Mouse (Mus musculus) heart, postnatal 0 days (tissue): ENCODE results near the gene Dennd4c. TPM values are rescaled to one million over a fixed set of nuclear protein-coding genes. Genes with fewer than 3 reads are reported as not detected.
A peak's percentile ranks its signal among the peaks of the same experiment; 100 is the strongest.

Source experiments
- ATAC-seq: fragments of 200-750 bp; cut with Nextera tagmentation; 2 replicates; pipeline ENCODE4 v1.8.0; 2017; ENCODE audit warnings: low read depth, moderate number of reproducible peaks, moderate library complexity; ENCODE audit not compliant: insufficient read depth
- DNase-seq: peaks from one replicate; pipeline ENCODE4 v3.0.0-alpha.2; 2016; ENCODE audit warnings: low spot score
- H3K27ac ChIP-seq: fragments of 300-500 bp; sonication (generic); 2 replicates; pipeline ENCODE4 v1.5.1; 2014; ENCODE audit warnings: low read depth, mild to moderate bottlenecking
- H3K27me3 ChIP-seq: fragments of 300-500 bp; sonication (generic); 2 replicates; pipeline ENCODE4 v1.6.1; 2014; ENCODE audit warnings: low read length, mixed read lengths; ENCODE audit not compliant: control insufficient read depth, insufficient read depth
- H3K36me3 ChIP-seq: fragments of 300-500 bp; sonication (generic); replicated peaks from 2 replicates; pipeline ENCODE4 v1.6.1; 2014; ENCODE audit warnings: low read length, mixed read lengths; ENCODE audit not compliant: control insufficient read depth, insufficient read depth
- H3K4me1 ChIP-seq: fragments of 300-500 bp; sonication (generic); 2 replicates; pipeline ENCODE4 v1.6.1; 2014; ENCODE audit warnings: antibody characterized with exemption; ENCODE audit not compliant: control insufficient read depth, insufficient read depth
- H3K4me2 ChIP-seq: fragments of 300-500 bp; sonication (generic); 2 replicates; pipeline ENCODE4 v1.6.1; 2014; ENCODE audit warnings: low read depth, mild to moderate bottlenecking, low read length, moderate library complexity
- H3K4me3 ChIP-seq: fragments of 300-500 bp; sonication (generic); 2 replicates; pipeline ENCODE4 v1.5.1; 2014; ENCODE audit warnings: low read depth, low read length
- H3K9ac ChIP-seq: fragments of 300-500 bp; sonication (generic); replicated peaks from 2 replicates; pipeline ENCODE4 v1.6.1; 2014; ENCODE audit warnings: low read depth, low read length, mixed read lengths
- H3K9me3 ChIP-seq: fragments of 300-500 bp; sonication (generic); replicated peaks from 2 replicates; pipeline ENCODE4 v1.6.1; 2016; ENCODE audit warnings: low read length; ENCODE audit not compliant: control insufficient read depth
- CTCF ChIP-seq: IDR thresholded peaks from 2 replicates; pipeline ENCODE4 v1.5.1; 2016; ENCODE audit warnings: antibody characterized with exemption, control low read depth, low read depth
- EP300 ChIP-seq: IDR thresholded peaks from 2 replicates; pipeline ENCODE4 v1.6.1; 2016; ENCODE audit warnings: antibody characterized with exemption, low read depth
- WGBS: fragments of 180-500 bp; shearing (Covaris S2); extraction: QIAGEN DNeasy Blood & Tissue Kit; methylation state at CpG from one replicate; pipeline ENCODE4 v1.1.7; 2014; 5-methylcytosine and 5-hydroxymethylcytosine counted together
- polyA plus RNA-seq: library from polyadenylated mRNA; unstranded; fragments of >200 nt; fragmentation: Nextera tagmentation; extraction: Ambion mirVana; gene quantifications from 2 replicates; pipeline ENCODE4 v1.2.1, GENCODE M21; 2015
- total RNA-seq: library from RNA; depleted of rRNA; stranded (reverse); fragments of >200 nt; gene quantifications from 2 replicates; pipeline ENCODE4 v1.2.3, GENCODE M21; 2014; ENCODE audit warnings: low replicate concordance

Dennd4c gene
- total and polyA plus RNA-seq, 2 experiments from 2014 or later: 3.4 to 28.6 TPM

- H3K9me3 ChIP-seq: no peaks in the 10 kb centered on the region
- peaks cover 30% of the 10 kb centered on the region for H3K36me3 ChIP-seq
- H3K27me3 ChIP-seq: no peaks in the 10 kb centered on the region
- H3K9ac ChIP-seq: peak overlapping the region; percentile 99
- 2% methylated on average over 48 of the region's 50 CpGs for WGBS
- H3K4me1 ChIP-seq: 0 out of 2 replicates have a peak, but pooled peaks cover 14% of the 10 kb centered on the region
- TF ChIP-seq EP300 (no peak), CTCF (no peak)
- peak overlapping the region; percentile 89 for H3K4me2 ChIP-seq
- H3K27ac ChIP-seq: peak overlapping the region; percentile 98
- ATAC-seq (peak; percentile 4; the same call in 1 of the 2 replicates), DNase-seq (no peak)
- H3K4me3 ChIP-seq: peak overlapping the region; percentile 95
Measured at GRCm38 (mm10) chr4:86856304-86857112, 108.2 kb downstream of the Dennd4c start.

GRCm38 (mm10) chr4:86857113-86858069 lies 109.0 kb downstream of the Dennd4c start, which contains the start of gene Rps6:
TSS of gene Rps6 (minus strand) at chr4:86857412.
- Histone ChIP-seq H3K4me2 (peak within 1 kb of the TSS; percentile 89), H3K4me1 (0 out of 2 replicates have a peak, but pooled peaks cover 14% of the 10 kb centered on the region), H3K27ac (peak within 1 kb of the TSS; percentile 98), H3K27me3 (no peaks in the 10 kb centered on the region), H3K9me3 (no peaks in the 10 kb centered on the region), H3K9ac (peak within 1 kb of the TSS; percentile 99), H3K36me3 (peaks cover 30% of the 10 kb centered on the region), H3K4me3 (peak within 1 kb of the TSS; percentile 95)
- peak; percentile 97 for TF ChIP-seq EP300
- no peak for TF ChIP-seq CTCF
- ATAC-seq (peak; percentile 99), DNase-seq (peak; percentile 97)
- WGBS: under 1% methylated on average over 66 of the region's 68 CpGs

- 53% methylated on average over 12 of the region's 12 CpGs for WGBS
- no peak for ATAC-seq
- no peak for DNase-seq
- Histone ChIP-seq H3K27ac (peak overlapping the region; percentile 98), H3K36me3 (peaks cover 24% of the 10 kb centered on the region), H3K9me3 (no peaks in the 10 kb centered on the region), H3K4me3 (peak overlapping the region; percentile 95), H3K9ac (peak overlapping the region; percentile 99), H3K4me1 (0 out of 2 replicates have a peak, but pooled peaks cover 14% of the 10 kb centered on the region), H3K4me2 (peak overlapping the region; percentile 89), H3K27me3 (no peaks in the 10 kb centered on the region)
- TF ChIP-seq EP300: no peak
- TF ChIP-seq CTCF: no peak
Measured at GRCm38 (mm10) chr4:86858070-86858440, 109.7 kb downstream of the Dennd4c start.

- TF ChIP-seq EP300 (no peak), CTCF (no peak)
- no peaks in the 10 kb centered on the region for H3K4me1 ChIP-seq
- H3K9ac ChIP-seq: no peak overlapping the region
- H3K4me2 ChIP-seq: no peak overlapping the region
- no peak for DNase-seq
- no peaks in the 10 kb centered on the region for H3K36me3 ChIP-seq
- no peak overlapping the region for H3K4me3 ChIP-seq
- no peak overlapping the region for H3K27ac ChIP-seq
- H3K9me3 ChIP-seq: no peaks in the 10 kb centered on the region
- 73% methylated on average over 5 of the region's 5 CpGs for WGBS
- ATAC-seq: no peak
- H3K27me3 ChIP-seq: no peaks in the 10 kb centered on the region
Measured at GRCm38 (mm10) chr4:86864087-86864486, 115.7 kb downstream of the Dennd4c start.

- TF ChIP-seq EP300: no peak
- TF ChIP-seq CTCF: no peak
- no peak for ATAC-seq
- Histone ChIP-seq H3K27me3 (no peaks in the 10 kb centered on the region), H3K9me3 (no peaks in the 10 kb centered on the region), H3K36me3 (no peaks in the 10 kb centered on the region), H3K4me2 (no peak overlapping the region), H3K27ac (no peak overlapping the region), H3K4me3 (no peak overlapping the region), H3K9ac (no peak overlapping the region), H3K4me1 (no peaks in the 10 kb centered on the region)
- DNase-seq: no peak
Measured at GRCm38 (mm10) chr4:86871988-86872387, 123.6 kb downstream of the Dennd4c start.
